Mouse (Mus musculus): ENCODE measurements around the gene Hoxd12. TPM values are rescaled to one million over a fixed set of nuclear protein-coding genes. Genes with fewer than 3 reads are reported as not detected.

Gene Hoxd12
- polyA plus RNA-seq, 1 experiment from 2014 or later, result not detected

GRCm38 (mm10) chr2:74669650-74670235 is 5.1 kb upstream of the Hoxd12 start:
- no peaks in the 10 kb centered on the region for H3K9me3 ChIP-seq (replicated peaks; ENCODE audit: control insufficient read depth, low read length)
- H3K27me3 ChIP-seq (ENCODE audit: control insufficient read depth, insufficient read depth, low read depth, low read length), result peaks cover 95% of the 10 kb centered on the region
- ATAC-seq (ENCODE audit: low read depth), result no peak
- H3K4me3 ChIP-seq (ENCODE audit: low read depth, low read length), result no peak overlapping the region
- under 1% methylated on average over 14 of the region's 14 CpGs for WGBS (ENCODE audit: insufficient replicate concordance)
- H3K4me2 ChIP-seq (ENCODE audit: low read depth, low read length), result no peak overlapping the region
- H3K27ac ChIP-seq (ENCODE audit: low read length), result no peak overlapping the region
- H3K4me1 ChIP-seq (ENCODE audit: control insufficient read depth, low read depth, low read length), result no peaks in the 10 kb centered on the region
- no peaks in the 10 kb centered on the region for H3K36me3 ChIP-seq (ENCODE audit: control insufficient read depth, insufficient read depth)
- H3K9ac ChIP-seq (ENCODE audit: low read depth, low read length), result no peak overlapping the region

GRCm38 (mm10) chr2:74670632-74671188 is 4.1 kb upstream of the Hoxd12 start:
- Histone ChIP-seq H3K36me3 (ENCODE audit: control insufficient read depth, insufficient read depth) (no peaks in the 10 kb centered on the region), H3K27ac (ENCODE audit: low read length) (no peak overlapping the region), H3K9me3 (replicated peaks; ENCODE audit: control insufficient read depth, low read length) (no peaks in the 10 kb centered on the region), H3K4me3 (ENCODE audit: low read depth, low read length) (no peak overlapping the region), H3K4me1 (ENCODE audit: control insufficient read depth, low read depth, low read length) (no peaks in the 10 kb centered on the region), H3K9ac (ENCODE audit: low read depth, low read length) (no peak overlapping the region), H3K4me2 (ENCODE audit: low read depth, low read length) (no peak overlapping the region), H3K27me3 (ENCODE audit: control insufficient read depth, insufficient read depth, low read depth, low read length) (peaks cover 96% of the 10 kb centered on the region)
- WGBS (ENCODE audit: insufficient replicate concordance), result 5% methylated on average over 3 of the region's 3 CpGs
- no peak for ATAC-seq (ENCODE audit: low read depth)

- Histone ChIP-seq H3K27me3 (ENCODE audit: control insufficient read depth, insufficient read depth, low read depth, low read length) (peaks cover 98% of the 10 kb centered on the region), H3K9ac (ENCODE audit: low read depth, low read length) (no peak overlapping the region), H3K4me1 (ENCODE audit: control insufficient read depth, low read depth, low read length) (no peaks in the 10 kb centered on the region), H3K4me2 (ENCODE audit: low read depth, low read length) (0 out of 2 replicates have a peak overlapping the region, but pooled peaks have one; percentile 11), H3K4me3 (ENCODE audit: low read depth, low read length) (no peak overlapping the region), H3K27ac (ENCODE audit: low read length) (no peak overlapping the region), H3K36me3 (ENCODE audit: control insufficient read depth, insufficient read depth) (no peaks in the 10 kb centered on the region), H3K9me3 (replicated peaks; ENCODE audit: control insufficient read depth, low read length) (no peaks in the 10 kb centered on the region)
- no peak for ATAC-seq (ENCODE audit: low read depth)
- WGBS (ENCODE audit: insufficient replicate concordance), result 8% methylated on average over 5 of the region's 5 CpGs
Observed at GRCm38 (mm10) chr2:74671847-74672246, 3.0 kb upstream of the Hoxd12 start.

GRCm38 (mm10) chr2:74672481-74673362 is 2.1 kb upstream of the Hoxd12 start:
- ATAC-seq (ENCODE audit: low read depth), result no peak
- peak overlapping the region; percentile 40 for H3K4me2 ChIP-seq (ENCODE audit: low read depth, low read length)
- no peaks in the 10 kb centered on the region for H3K9me3 ChIP-seq (replicated peaks; ENCODE audit: control insufficient read depth, low read length)
- no peak overlapping the region for H3K9ac ChIP-seq (ENCODE audit: low read depth, low read length)
- H3K27ac ChIP-seq (ENCODE audit: low read length), result no peak overlapping the region
- H3K27me3 ChIP-seq (ENCODE audit: control insufficient read depth, insufficient read depth, low read depth, low read length), result peaks cover 97% of the 10 kb centered on the region
- peak overlapping the region; percentile 24 for H3K4me3 ChIP-seq (ENCODE audit: low read depth, low read length)
- H3K36me3 ChIP-seq (ENCODE audit: control insufficient read depth, insufficient read depth), result no peaks in the 10 kb centered on the region
- WGBS (ENCODE audit: insufficient replicate concordance), result 2% methylated on average over 40 of the region's 40 CpGs
- H3K4me1 ChIP-seq (ENCODE audit: control insufficient read depth, low read depth, low read length), result no peaks in the 10 kb centered on the region

- H3K27me3 ChIP-seq (ENCODE audit: control insufficient read depth, insufficient read depth, low read depth, low read length), result peaks cover 95% of the 10 kb centered on the region
- no peaks in the 10 kb centered on the region for H3K9me3 ChIP-seq (replicated peaks; ENCODE audit: control insufficient read depth, low read length)
- H3K27ac ChIP-seq (ENCODE audit: low read length), result no peak overlapping the region
- 2% methylated on average over 24 of the region's 24 CpGs for WGBS (ENCODE audit: insufficient replicate concordance)
- no peak overlapping the region for H3K4me2 ChIP-seq (ENCODE audit: low read depth, low read length)
- H3K4me1 ChIP-seq (ENCODE audit: control insufficient read depth, low read depth, low read length), result no peaks in the 10 kb centered on the region
- no peak for ATAC-seq (ENCODE audit: low read depth)
- H3K9ac ChIP-seq (ENCODE audit: low read depth, low read length), result no peak overlapping the region
- no peaks in the 10 kb centered on the region for H3K36me3 ChIP-seq (ENCODE audit: control insufficient read depth, insufficient read depth)
- no peak overlapping the region for H3K4me3 ChIP-seq (ENCODE audit: low read depth, low read length)
Observed at GRCm38 (mm10) chr2:74673835-74674425, 883 bp upstream of the Hoxd12 start.

- Histone ChIP-seq H3K4me3 (ENCODE audit: low read depth, low read length) (no peak overlapping the region), H3K9ac (ENCODE audit: low read depth, low read length) (no peak overlapping the region), H3K4me2 (ENCODE audit: low read depth, low read length) (no peak overlapping the region), H3K27ac (ENCODE audit: low read length) (no peak overlapping the region), H3K4me1 (ENCODE audit: control insufficient read depth, low read depth, low read length) (no peaks in the 10 kb centered on the region), H3K36me3 (ENCODE audit: control insufficient read depth, insufficient read depth) (no peaks in the 10 kb centered on the region), H3K27me3 (ENCODE audit: control insufficient read depth, insufficient read depth, low read depth, low read length) (peaks cover 97% of the 10 kb centered on the region), H3K9me3 (replicated peaks; ENCODE audit: control insufficient read depth, low read length) (no peaks in the 10 kb centered on the region)
- 5% methylated on average over 24 of the region's 24 CpGs for WGBS (ENCODE audit: insufficient replicate concordance)
- ATAC-seq (ENCODE audit: low read depth), result no peak
Observed at GRCm38 (mm10) chr2:74675666-74676282, 961 bp downstream of the Hoxd12 start.

- ATAC-seq (ENCODE audit: low read depth), result no peak
- peaks cover 97% of the 10 kb centered on the region for H3K27me3 ChIP-seq (ENCODE audit: control insufficient read depth, insufficient read depth, low read depth, low read length)
Observed at GRCm38 (mm10) chr2:74676376-74677052, 1.7 kb downstream of the Hoxd12 start.

GRCm38 (mm10) chr2:74677106-74677505 is 2.3 kb downstream of the Hoxd12 start:
- no peaks in the 10 kb centered on the region for H3K9me3 ChIP-seq (replicated peaks; ENCODE audit: control insufficient read depth, low read length)
- 13% methylated on average over 2 of the region's 2 CpGs for WGBS (ENCODE audit: insufficient replicate concordance)
- H3K9ac ChIP-seq (ENCODE audit: low read depth, low read length), result no peak overlapping the region
- peaks cover 97% of the 10 kb centered on the region for H3K27me3 ChIP-seq (ENCODE audit: control insufficient read depth, insufficient read depth, low read depth, low read length)
- H3K4me3 ChIP-seq (ENCODE audit: low read depth, low read length), result no peak overlapping the region
- no peak overlapping the region for H3K27ac ChIP-seq (ENCODE audit: low read length)
- H3K36me3 ChIP-seq (ENCODE audit: control insufficient read depth, insufficient read depth), result no peaks in the 10 kb centered on the region
- no peak overlapping the region for H3K4me2 ChIP-seq (ENCODE audit: low read depth, low read length)
- H3K4me1 ChIP-seq (ENCODE audit: control insufficient read depth, low read depth, low read length), result no peaks in the 10 kb centered on the region
- no peak for ATAC-seq (ENCODE audit: low read depth)

More at GRCm38 (mm10) chr2:74676376-74677052, 1.7 kb downstream of the Hoxd12 start:
- H3K9me3 ChIP-seq (replicated peaks; ENCODE audit: control insufficient read depth, low read length), result no peaks in the 10 kb centered on the region
- WGBS (ENCODE audit: insufficient replicate concordance), result 4% methylated on average over 9 of the region's 9 CpGs
- H3K4me1 ChIP-seq (ENCODE audit: control insufficient read depth, low read depth, low read length), result no peaks in the 10 kb centered on the region
- no peak overlapping the region for H3K4me2 ChIP-seq (ENCODE audit: low read depth, low read length)
- H3K27ac ChIP-seq (ENCODE audit: low read length), result no peak overlapping the region
- no peak overlapping the region for H3K4me3 ChIP-seq (ENCODE audit: low read depth, low read length)
- no peak overlapping the region for H3K9ac ChIP-seq (ENCODE audit: low read depth, low read length)
- H3K36me3 ChIP-seq (ENCODE audit: control insufficient read depth, insufficient read depth), result no peaks in the 10 kb centered on the region
